Mouse (Mus musculus) erythroid progenitor cell, adult 5-6 weeks (primary cell): Measurements from ENCODE around the gene Nme7. TPM values are rescaled to one million over a fixed set of nuclear protein-coding genes. Genes with fewer than 3 reads are reported as not detected.

Experiments used
- ATAC-seq: replicated peaks from 2 replicates; pipeline ENCODE4 v1.8.0; 2016; ENCODE audit warnings: moderate number of reproducible peaks, mild to moderate bottlenecking, moderate TSS enrichment, inconsistent platforms; ENCODE audit not compliant: poor library complexity, low FRiP score, severe bottlenecking
- total RNA-seq, 2 experiments: library from RNA; stranded (forward) in 1 of 2; stranded (reverse) in 1 of 2; fragments of 150-400 nt in 1 of 2; fragments of 186-747, 209-891 nt in 1 of 2; gene quantifications; 2 replicates each; pipeline versions ENCODE4 v1.2.3 to v1.2.4; 2015 to 2017; ENCODE audit warnings: low replicate concordance in 2 of 2

Gene Nme7
- total RNA-seq, 2 experiments from 2014 or later: 3.8 to 5.3 TPM

- ATAC-seq: no peak
These were observed 151.0 kb downstream of the Nme7 start for GRCm38 (mm10) chr1:164454747-164455400.

- ATAC-seq: no peak
These were observed 151.7 kb downstream of the Nme7 start for GRCm38 (mm10) chr1:164455614-164456013.

- no peak for ATAC-seq
These were observed 152.1 kb downstream of the Nme7 start for GRCm38 (mm10) chr1:164456065-164456464.

GRCm38 (mm10) chr1:164456731-164457130 lies 152.8 kb downstream of the Nme7 start:
- ATAC-seq: no peak

GRCm38 (mm10) chr1:164457531-164458244 lies 153.8 kb downstream of the Nme7 start:
- ATAC-seq: no peak

- ATAC-seq: no peak
These were observed 154.3 kb downstream of the Nme7 start, which contains the start of gene Atp1b1 for GRCm38 (mm10) chr1:164458245-164458613. TSS of gene Atp1b1 (minus strand) at chr1:164458355.

GRCm38 (mm10) chr1:164458621-164459051 lies 154.7 kb downstream of the Nme7 start:
- no peak for ATAC-seq

GRCm38 (mm10) chr1:164459127-164459905 lies 155.4 kb downstream of the Nme7 start:
- ATAC-seq: no peak

GRCm38 (mm10) chr1:164460921-164461697 lies 157.2 kb downstream of the Nme7 start:
- ATAC-seq: no peak

GRCm38 (mm10) chr1:164461726-164462125 lies 157.8 kb downstream of the Nme7 start:
- no peak for ATAC-seq

- no peak; the same call in 1 of the 2 replicates for ATAC-seq
These were observed 163.5 kb downstream of the Nme7 start for GRCm38 (mm10) chr1:164467406-164467805.

- ATAC-seq: no peak
These were observed 164.4 kb downstream of the Nme7 start for GRCm38 (mm10) chr1:164468329-164468728.

GRCm38 (mm10) chr1:164470985-164471384 lies 167.1 kb downstream of the Nme7 start:
- no peak for ATAC-seq

GRCm38 (mm10) chr1:164471632-164472031 lies 167.7 kb downstream of the Nme7 start:
- ATAC-seq: no peak

GRCm38 (mm10) chr1:164473398-164473797 lies 169.5 kb downstream of the Nme7 start:
- ATAC-seq: no peak

- no peak for ATAC-seq
These were observed 170.4 kb downstream of the Nme7 start for GRCm38 (mm10) chr1:164474310-164474709.

- ATAC-seq: no peak
These were observed 171.0 kb downstream of the Nme7 start for GRCm38 (mm10) chr1:164474778-164475511.

- ATAC-seq: no peak
These were observed 172.0 kb downstream of the Nme7 start for GRCm38 (mm10) chr1:164475895-164476294.
